Mouse (Mus musculus): ENCODE measurements around the gene Nudt22.

The Nudt22 gene

GRCm38 (mm10) chr19:6975537-6976521 is 20.1 kb downstream of the Nudt22 start, which contains the start of gene Plcb3:
TSS of gene Plcb3 (minus strand) at chr19:6976470.
- peak in 1 of 2 experiments; percentile 42 for DNase-seq

- peak; percentile 64 to 75 for DNase-seq
Measured at GRCm38 (mm10) chr19:6974211-6975205, 21.4 kb downstream of the Nudt22 start, which contains the start of gene Ppp1r14b. TSS of gene Ppp1r14b (plus strand) at chr19:6974968.

GRCm38 (mm10) chr19:6973581-6974190 is 22.2 kb downstream of the Nudt22 start:
- DNase-seq = no peak

- DNase-seq = no peak
Measured at GRCm38 (mm10) chr19:6972247-6972917, 23.5 kb downstream of the Nudt22 start.

GRCm38 (mm10) chr19:6971644-6972043 is 24.3 kb downstream of the Nudt22 start:
- DNase-seq = no peak

GRCm38 (mm10) chr19:6970460-6971085 is 25.3 kb downstream of the Nudt22 start:
- no peak for DNase-seq

- peak; percentile 66 to 78 for DNase-seq
Measured at GRCm38 (mm10) chr19:6969665-6970381, 26.1 kb downstream of the Nudt22 start.

- DNase-seq = no peak
Measured at GRCm38 (mm10) chr19:6969291-6969664, 26.6 kb downstream of the Nudt22 start.

- DNase-seq = no peak
Measured at GRCm38 (mm10) chr19:6968491-6969271, 27.2 kb downstream of the Nudt22 start.

GRCm38 (mm10) chr19:6956461-6956860 is 39.5 kb downstream of the Nudt22 start:
- no peak for DNase-seq

GRCm38 (mm10) chr19:6955424-6955823 is 40.5 kb downstream of the Nudt22 start:
- no peak for DNase-seq

- no peak for DNase-seq
Measured at GRCm38 (mm10) chr19:6954046-6954445, 41.9 kb downstream of the Nudt22 start.

GRCm38 (mm10) chr19:6952712-6953037 is 43.2 kb downstream of the Nudt22 start:
- no peak for DNase-seq

- peak; percentile 45 to 66 for DNase-seq
Measured at GRCm38 (mm10) chr19:6951994-6952711, 43.8 kb downstream of the Nudt22 start.

- DNase-seq = peak; percentile 74 to 81
Measured at GRCm38 (mm10) chr19:6951381-6951968, 44.4 kb downstream of the Nudt22 start.

- peak in 1 of 2 experiments; percentile 44 for DNase-seq
Measured at GRCm38 (mm10) chr19:6950613-6951153, 45.2 kb downstream of the Nudt22 start.

- DNase-seq = no peak
Measured at GRCm38 (mm10) chr19:6949951-6950350, 46.0 kb downstream of the Nudt22 start.

- no peak for DNase-seq
Measured at GRCm38 (mm10) chr19:6949532-6949931, 46.4 kb downstream of the Nudt22 start.

GRCm38 (mm10) chr19:6948186-6948585 is 47.7 kb downstream of the Nudt22 start:
- no peak for DNase-seq

Data from spleen, adult 18-20 months (tissue).